Mouse (Mus musculus) E14TG2a.4 (cell line): ENCODE results near the gene Taar7f.

ENCODE experiments used
- CTCF ChIP-seq: conservative IDR thresholded peaks from 2 replicates; pipeline ENCODE4 v1.5.1; 2014; ENCODE audit warnings: low read length
- NANOG ChIP-seq: IDR thresholded peaks from 2 replicates; pipeline ENCODE4 v1.6.1; 2014; ENCODE audit warnings: borderline replicate concordance, low read length, mixed read lengths
- POU5F1 ChIP-seq: IDR thresholded peaks from 2 replicates; pipeline ENCODE4 v1.6.1; 2014; ENCODE audit warnings: low read length, borderline replicate concordance

DNA sequence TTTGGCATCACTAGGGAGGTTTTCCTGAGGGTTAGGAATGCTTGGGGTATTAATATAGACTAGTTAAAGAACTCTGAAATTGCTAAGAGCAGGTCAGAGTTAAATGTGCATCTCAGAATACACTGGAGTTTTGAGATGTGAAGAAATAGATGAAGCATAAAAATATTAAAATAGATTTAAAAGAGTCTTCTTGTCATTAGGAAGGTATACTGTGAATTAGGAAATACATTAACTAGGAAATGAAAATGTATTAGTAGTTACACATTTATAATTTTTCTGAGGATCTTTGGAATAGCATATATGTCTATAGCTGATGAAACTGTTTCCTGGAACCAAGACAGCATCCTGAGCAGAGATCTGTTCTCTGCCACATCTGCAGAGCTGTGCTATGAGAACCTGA, at the start of gene Taar7f:
- TF ChIP-seq CTCF (no peak), POU5F1 (no peak), NANOG (no peak)
